Mouse (Mus musculus): ENCODE data around the gene Tbc1d10a. TPM values are rescaled to one million over a fixed set of nuclear protein-coding genes. Genes with fewer than 3 reads are reported as not detected.

Tbc1d10a gene
- total RNA-seq, 1 experiment from 2014 or later, result 17.6 TPM

DNA sequence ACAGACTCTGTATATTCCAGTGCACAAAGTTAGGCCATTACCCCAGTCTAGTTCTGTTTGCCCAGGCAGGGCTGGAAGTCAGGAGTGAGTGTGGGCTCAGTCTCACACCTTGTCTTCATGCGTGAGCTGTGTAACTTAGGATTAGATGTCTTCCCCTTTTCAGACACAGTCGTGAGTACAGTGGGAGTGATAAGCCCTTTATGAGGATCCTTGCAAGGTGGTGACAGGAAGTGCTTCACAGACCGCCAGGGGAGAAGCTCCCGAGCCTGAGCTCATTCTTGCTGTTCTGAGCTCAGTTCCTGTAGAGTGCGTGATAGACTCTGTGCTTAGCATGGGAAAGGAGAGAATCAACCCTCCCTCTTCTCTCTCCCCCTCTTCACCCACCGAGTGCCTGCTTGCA, 20.0 kb downstream of the Tbc1d10a start:
- no peak for ATAC-seq (replicated peaks; ENCODE audit: insufficient number of reproducible peaks, low FRiP score, low TSS enrichment, poor library complexity, severe bottlenecking)

DNA sequence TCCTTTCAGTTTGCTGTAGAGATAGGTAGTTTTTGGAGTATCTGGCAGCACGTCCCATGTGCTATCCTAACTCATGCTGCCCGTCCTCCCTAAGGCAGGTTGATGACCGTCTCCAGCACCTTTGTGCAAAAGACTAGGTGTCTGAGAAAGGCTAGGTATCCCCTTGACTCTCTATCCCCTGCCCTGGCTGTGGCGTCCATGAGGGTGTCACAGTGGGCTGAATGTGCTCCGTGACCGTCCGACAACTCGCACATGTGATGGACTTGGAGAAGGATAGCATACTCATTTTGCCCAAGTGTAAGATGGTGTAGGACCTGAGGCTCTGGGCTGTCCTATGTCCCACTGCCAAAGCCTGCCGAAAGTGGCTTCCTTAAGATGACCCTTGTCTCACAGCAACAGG, 21.1 kb downstream of the Tbc1d10a start:
- ATAC-seq (replicated peaks; ENCODE audit: insufficient number of reproducible peaks, low FRiP score, low TSS enrichment, poor library complexity, severe bottlenecking), result no peak

DNA sequence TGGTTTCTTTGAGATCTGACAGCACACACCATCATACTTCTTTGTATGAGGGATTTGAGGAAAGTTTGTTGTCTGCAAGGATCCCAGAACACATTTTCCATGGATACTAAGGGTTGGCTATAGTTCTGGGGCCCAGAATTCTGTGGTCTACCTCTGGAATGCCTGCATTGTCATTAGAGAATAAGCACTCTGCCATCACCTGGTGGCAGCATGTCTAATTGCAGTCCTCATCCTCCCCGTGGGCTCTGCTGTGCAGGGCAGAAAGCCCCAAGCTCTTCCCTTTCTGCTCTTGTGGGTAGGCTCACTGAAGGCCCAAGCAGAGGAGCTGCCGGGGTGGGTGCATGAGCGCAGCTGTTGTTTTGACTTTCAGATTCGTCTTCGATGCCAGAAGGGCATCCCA, 23.0 kb downstream of the Tbc1d10a start:
- ATAC-seq (replicated peaks; ENCODE audit: insufficient number of reproducible peaks, low FRiP score, low TSS enrichment, poor library complexity, severe bottlenecking), result no peak

DNA sequence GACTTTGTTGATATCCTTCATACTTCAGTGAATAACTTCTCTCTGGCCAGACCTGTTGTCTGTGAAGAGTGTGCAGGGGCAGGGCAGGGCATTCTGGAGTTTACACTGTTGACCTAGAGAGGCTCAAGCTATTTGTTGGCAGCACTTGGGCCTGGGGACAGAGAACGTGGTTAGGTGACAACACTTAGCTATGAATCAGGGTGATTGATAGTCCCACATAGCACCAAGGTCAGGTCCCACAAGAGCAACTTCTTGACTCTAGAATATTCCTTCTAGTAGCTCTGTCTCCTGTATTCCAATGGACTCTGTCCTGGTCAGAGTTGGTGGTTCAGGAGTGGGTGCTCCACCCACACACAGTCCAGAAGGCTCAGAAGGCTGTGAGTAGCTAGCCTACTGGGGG, 24.2 kb downstream of the Tbc1d10a start:
- no peak for ATAC-seq (replicated peaks; ENCODE audit: insufficient number of reproducible peaks, low FRiP score, low TSS enrichment, poor library complexity, severe bottlenecking)

DNA sequence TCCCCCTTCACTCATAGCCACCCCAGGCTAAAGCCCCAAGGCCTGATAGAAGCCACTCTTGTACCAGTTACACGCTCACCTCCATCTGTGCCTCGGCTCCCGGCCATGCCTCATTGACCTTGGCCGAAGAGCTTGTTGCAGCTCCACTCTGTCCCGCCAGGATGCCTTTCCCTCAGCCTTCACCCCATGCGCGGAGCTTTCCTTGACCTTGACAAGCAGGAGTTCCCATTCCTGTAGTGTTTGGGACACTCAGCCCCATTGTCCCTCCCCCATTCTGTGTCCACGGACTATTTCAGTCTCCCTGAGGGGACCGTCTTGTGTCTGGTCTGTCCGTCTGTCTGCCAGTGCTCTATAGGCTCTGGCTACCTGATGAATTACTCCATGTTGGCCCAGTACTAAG, 26.5 kb downstream of the Tbc1d10a start:
- ATAC-seq (replicated peaks; ENCODE audit: insufficient number of reproducible peaks, low FRiP score, low TSS enrichment, poor library complexity, severe bottlenecking), result no peak

DNA sequence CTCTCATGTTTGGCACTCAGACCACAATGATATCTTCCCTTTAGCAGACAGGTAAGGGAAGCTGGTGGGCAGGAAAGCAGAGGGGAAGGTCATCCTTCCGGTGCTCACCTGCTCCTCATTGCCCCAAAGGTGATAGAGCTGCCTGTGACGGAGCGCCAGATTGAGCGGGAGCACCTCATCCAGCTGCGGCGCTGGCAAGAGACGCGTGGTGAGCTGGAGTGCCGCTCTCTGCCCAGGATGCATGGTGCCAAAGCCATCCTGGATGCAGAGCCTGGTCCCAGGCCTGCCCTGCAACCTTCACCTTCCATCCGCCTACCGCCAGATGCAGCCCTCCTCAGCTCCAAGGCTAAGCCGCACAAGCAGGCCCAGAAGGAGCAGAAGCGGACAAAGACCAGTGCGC, 28.0 kb downstream of the Tbc1d10a start:
- no peak for ATAC-seq (replicated peaks; ENCODE audit: insufficient number of reproducible peaks, low FRiP score, low TSS enrichment, poor library complexity, severe bottlenecking)

DNA sequence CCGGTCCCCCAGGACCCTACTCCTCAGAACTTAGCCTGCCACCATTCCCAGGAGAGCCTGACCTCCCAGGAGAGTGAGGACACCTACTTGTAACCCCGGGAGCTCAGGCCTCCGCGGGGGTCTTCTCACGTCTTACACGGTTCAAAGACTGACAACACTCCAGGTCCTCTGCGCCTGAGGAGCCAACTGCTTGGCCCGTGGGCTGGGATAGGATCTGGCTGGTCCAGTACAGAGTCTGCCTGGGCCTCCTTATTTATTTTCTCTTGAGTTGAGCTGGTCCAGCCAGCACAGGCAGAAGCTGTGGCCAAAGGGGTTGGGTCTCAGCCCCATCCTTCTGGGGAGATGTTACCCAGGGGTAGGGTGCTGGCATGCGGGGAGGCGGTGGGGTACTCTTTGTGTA, 28.5 kb downstream of the Tbc1d10a start:
- ATAC-seq (replicated peaks; ENCODE audit: insufficient number of reproducible peaks, low FRiP score, low TSS enrichment, poor library complexity, severe bottlenecking), result no peak

DNA sequence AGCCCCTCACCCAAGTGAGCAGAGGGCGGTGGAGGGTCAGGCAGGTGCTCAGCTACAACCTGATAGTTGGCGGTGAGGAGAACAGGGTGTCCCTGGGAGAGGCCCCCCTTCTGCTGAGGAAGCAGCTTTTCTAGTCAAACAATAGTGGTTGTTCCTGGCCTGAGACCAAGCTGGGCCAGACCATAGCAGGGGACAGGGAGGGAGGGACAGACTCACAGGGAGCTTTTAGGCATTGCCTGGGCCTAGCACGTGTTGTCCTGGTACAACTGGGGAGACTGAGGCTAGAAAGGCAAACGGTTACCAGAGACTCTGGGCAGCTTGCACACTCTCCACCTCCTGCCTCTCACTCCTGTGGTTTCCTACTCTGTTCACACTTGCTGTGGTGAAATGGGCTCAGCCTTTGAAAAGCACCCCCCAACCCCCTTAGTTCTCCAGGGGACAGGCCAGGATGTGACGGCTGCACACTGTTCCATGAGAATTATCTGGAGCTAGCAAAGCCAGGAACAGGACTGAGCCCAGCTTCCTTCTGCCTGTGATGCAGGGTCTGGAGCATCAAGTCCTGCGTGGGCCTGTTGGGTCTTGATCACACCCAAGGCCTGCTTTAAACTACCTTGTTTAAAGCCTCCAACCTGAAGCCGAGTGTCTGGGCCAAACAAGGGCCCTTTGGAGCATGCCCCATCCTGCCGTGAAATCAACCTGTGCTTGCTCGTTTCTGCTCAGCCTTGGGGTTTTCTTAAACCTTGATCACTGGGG, 29.8 kb downstream of the Tbc1d10a start:
- no peak for ATAC-seq (replicated peaks; ENCODE audit: insufficient number of reproducible peaks, low FRiP score, low TSS enrichment, poor library complexity, severe bottlenecking)

DNA sequence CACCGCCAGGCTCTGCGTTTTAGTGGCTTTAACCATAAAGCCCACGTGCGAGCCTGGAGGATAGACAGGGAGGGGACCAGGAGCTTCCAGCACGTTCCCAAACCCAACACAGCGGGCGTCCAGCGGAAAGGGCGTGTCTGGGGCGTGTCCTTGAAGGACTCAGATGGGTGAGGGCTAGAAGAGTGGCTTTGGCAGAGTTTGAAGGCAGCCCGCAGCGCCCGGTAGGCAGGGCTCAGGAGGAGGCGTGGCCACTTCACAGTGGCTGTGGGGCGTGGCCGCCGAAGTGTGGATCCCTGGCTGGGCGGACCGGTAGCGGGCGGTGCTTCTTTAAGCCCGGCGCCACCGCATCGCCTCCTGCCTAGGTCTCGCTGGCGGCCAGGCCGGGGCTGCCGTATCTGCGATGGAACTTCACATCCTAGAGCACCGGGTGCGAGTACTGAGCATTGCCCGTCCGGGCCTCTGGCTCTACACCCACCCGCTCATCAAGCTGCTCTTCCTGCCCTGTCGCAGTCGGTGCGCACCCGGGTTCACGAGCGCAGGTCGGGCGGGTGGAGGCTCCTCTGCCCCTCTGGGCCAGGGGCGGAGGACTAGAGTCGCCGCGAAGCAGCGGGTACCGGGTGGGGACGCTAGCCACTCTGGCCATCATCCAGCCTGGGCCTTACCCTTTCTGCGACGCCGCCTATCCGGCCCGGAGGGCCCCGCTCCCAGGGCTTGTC, 31.5 kb downstream of the Tbc1d10a start, which contains the start of gene Castor1:
Gene Castor1, plus strand, starts transcription at position 312 of the 716 bp plus-strand sequence.
- peak; percentile 74 for ATAC-seq (replicated peaks; ENCODE audit: insufficient number of reproducible peaks, low FRiP score, low TSS enrichment, poor library complexity, severe bottlenecking)

DNA sequence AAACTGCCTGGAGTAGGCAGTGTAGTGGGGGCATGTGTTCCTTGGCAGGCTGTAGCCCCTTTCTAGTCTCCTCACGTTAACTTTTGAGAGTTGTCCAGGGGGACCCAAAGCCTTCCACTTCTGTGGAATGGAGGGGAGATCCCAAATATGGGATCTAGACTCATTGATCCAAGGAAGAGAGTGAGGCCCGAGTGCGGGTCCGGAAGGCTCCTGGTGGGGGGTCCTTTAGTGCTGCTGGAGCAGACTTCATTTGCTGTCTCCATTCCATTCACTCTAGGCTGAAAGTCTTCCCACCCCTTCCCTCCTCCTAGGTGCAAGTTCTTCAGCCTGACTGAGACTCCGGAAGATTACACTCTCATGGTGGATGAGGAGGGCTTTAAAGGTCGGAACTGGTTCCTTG, 32.0 kb downstream of the Tbc1d10a start:
- ATAC-seq (replicated peaks; ENCODE audit: insufficient number of reproducible peaks, low FRiP score, low TSS enrichment, poor library complexity, severe bottlenecking), result no peak

DNA sequence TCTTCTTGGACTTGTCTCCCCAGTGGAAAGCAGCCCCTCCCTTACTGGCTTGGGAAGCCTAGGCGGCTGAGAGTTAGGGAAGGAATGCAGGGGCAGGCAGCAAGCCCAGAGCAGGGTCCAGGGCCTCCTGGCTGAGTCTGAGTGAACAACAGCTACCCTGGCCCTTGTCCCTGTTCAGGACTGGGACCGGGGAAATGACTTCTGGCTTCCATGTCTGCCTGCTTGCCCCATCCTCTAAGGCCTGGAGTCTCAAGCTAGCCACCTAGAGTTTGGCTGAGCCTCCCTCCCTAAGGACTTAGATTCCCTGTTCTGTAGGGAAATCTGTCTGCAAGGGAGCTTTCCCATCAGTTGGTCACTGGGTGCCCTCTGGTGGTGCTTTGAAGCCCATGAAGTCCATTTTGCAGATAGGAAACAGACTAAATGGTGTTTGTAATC, 32.7 kb downstream of the Tbc1d10a start:
- no peak for ATAC-seq (replicated peaks; ENCODE audit: insufficient number of reproducible peaks, low FRiP score, low TSS enrichment, poor library complexity, severe bottlenecking)

DNA sequence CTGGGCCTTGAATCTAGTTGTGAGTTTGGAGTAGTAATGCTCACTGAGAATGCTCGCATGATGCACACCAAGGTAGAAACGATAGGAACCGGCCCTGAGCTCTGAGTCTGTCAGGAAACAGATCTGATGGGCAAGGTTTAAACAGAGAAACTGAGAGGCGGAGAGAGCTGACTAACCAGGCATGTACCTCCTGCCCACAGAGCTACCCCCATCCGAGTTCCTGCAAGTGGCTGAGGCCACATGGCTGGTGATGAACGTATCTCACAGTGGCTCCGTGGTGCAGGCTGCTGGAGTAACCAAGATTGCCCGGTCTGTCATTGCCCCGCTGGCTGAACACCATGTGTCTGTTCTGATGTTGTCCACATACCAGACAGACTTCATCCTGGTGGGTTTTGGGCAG, 33.3 kb downstream of the Tbc1d10a start:
- ATAC-seq (replicated peaks; ENCODE audit: insufficient number of reproducible peaks, low FRiP score, low TSS enrichment, poor library complexity, severe bottlenecking), result no peak

DNA sequence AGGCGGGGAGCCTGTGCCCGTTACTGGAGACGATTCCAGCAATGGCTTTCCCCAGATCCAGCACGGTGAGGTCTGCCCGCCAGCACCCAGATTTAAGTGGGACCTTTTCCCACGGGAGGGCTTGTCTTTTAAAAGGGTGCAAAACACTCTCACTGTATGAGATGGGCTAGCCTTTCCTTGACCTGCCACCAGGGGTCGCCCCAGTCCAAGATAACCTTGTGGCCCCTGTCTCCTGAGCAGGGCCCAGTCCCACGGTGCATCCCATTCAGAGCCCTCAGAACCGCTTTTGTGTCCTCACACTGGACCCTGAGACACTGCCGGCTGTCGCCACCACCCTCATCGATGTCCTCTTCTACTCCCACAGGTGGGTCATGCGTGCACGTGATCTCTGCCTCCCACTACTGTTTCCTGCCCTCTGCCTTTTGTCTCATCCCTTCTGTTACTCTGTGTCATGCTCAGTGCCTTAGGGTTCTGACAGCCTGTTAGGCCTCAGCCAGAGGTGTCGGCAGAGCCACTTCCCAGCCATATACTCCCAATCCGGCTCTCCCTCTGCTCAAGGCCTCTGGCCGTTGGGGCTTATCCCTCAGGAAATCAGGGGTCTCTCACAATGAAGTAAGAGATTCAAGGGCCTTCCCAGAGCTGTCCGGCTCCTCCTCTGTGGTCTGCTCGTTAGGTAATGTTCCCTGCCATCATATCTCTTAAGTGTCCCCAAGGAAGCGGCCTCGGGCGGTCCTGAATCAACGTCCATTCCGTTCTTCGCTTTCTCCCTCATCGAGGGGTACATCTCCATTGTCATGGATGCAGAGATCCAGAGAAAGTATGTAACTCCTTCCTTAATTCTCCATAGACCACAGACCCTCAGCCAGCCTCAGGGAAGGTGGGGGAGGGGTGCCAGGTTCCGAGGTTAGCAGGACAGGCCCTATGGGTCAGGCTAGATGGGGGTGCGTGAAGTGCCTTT, 34.1 kb downstream of the Tbc1d10a start:
- peak; percentile 64 for ATAC-seq (replicated peaks; ENCODE audit: insufficient number of reproducible peaks, low FRiP score, low TSS enrichment, poor library complexity, severe bottlenecking)

DNA sequence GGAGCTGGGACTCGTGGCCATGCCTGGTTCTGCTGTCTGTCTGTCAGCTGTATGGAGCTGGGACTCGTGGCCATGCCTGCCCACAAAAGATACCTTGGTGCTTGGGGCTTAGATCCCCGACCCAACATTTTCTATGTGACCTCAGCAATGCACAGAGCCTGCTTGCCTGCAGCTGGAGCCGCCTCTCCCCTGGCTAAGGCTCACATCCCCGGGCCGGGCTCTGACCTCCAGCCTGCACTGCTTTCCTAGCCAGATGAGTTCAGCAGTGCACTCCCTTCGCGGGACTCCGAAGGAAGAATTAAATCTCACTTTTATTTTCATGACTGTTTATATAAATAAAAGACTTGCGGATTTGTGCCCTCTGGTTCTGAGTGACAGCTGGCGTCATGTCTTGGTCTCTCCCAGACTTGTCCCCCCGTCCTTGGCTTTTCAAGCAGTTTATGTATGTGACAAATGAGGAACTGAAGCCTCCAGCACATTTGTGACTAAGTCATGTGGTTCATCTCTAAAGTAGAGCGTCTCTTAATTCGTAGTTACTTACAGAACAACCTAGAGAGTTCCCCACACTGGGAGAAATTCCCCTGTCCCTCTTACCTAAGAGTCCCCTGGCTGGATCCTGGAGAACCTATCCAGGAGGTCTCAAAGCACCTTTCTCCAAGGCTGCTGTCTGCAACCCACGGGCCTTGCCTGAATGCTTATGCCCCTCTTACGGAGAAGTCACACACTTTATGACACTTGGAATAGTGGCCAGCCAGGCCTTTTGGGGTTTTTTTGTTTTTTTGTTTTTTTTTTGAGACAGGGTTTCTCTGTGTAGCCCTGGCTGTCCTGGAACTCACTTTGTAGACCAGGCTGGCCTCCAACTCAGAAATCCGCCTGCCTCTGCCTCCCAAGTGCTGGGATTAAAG, 35.7 kb downstream of the Tbc1d10a start:
- ATAC-seq (replicated peaks; ENCODE audit: insufficient number of reproducible peaks, low FRiP score, low TSS enrichment, poor library complexity, severe bottlenecking), result no peak; the same call in 1 of the 2 replicates

DNA sequence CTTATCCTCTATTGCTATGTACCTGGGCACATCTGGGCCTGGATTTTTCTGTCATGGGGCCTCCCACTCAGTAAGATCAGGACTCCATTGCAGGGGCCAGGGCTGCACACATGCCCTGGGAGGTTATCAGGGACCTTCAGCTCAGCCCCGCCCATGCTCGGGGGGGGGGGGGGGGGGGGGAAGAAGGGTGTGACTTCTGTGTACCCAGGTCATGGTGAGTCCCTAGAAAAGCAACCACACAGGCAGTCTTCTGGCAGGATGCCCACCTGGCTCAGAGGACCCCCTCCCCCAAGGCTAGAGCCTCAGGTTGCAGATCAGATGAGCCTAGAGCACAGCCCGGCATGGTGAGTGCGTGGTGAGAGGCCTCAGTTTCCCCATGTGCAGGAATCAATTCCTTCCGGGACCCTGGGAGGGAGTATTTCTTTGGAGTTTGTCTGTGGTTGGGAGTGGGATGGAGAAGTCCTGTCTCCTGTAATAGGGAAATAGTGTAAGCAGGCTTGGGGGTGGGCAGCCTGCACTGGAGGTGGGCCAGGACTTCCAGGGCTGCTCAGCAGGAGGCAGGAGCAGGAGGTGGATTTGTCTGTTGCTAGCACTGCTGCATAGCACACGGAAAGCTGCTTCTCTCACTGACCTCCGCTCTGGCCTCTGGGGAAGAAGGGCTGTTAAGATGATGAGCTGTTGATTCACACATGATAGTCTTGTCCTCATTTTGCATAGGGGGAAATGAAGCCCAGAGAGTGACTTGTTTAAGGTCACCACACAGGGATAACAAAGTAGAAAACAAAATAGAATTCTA, 37.0 kb downstream of the Tbc1d10a start:
- no peak for ATAC-seq (replicated peaks; ENCODE audit: insufficient number of reproducible peaks, low FRiP score, low TSS enrichment, poor library complexity, severe bottlenecking)

DNA sequence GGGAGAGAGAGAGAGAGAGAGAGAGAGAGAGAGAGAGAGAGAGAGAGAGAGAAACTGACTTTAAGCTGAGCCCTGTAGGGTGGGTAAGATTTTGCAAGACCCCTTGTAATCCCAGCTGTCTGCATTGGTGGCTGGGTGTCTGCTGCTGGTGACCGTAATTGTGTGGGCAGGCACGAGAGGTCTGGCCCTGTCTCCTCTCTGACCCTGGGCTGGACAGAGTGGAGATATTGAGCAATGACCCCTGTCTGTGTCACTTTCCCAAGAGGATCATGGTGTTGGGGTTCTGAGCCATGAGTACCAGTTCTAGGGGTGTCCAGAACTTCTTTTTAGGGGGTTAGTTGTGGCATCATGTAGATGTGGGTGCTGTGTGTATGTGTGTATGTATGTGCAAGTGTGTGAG, 37.6 kb downstream of the Tbc1d10a start:
- ATAC-seq (replicated peaks; ENCODE audit: insufficient number of reproducible peaks, low FRiP score, low TSS enrichment, poor library complexity, severe bottlenecking), result no peak

DNA sequence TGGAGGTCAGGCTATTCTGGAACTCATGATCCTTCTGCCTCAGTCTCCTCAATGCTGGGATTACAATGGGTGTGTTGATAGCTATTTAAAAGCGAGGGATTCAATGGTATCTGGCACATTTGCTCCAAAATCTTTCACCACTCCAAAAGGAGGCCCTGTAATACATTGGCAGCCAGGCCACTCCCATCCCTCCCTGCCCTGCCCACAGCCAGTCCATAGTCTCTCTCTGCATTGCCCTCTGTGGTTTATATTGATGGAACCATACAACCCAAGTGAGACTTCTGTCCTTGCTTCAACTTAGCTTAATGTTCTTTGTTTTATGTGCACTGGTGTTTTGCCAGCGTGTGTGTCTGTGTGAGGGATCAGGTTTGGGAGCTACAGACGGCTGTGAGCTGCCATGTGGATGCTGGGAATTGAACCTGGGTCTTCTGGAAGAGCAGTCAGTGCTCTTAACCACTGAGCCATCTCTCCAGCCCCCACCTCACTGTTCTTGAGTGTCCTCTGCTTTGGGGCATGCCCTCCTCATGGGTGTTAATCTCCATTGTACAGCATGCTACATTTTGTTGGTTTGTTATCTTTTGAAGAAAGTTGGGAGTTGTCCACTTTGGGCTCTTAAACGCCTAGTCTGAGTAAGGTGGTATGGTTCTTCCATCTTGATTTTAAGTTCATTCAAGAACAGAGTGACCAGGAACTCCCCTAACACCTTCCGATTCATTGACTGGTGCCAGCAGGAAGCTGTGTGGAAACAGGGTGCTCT, 40.2 kb downstream of the Tbc1d10a start:
- no peak for ATAC-seq (replicated peaks; ENCODE audit: insufficient number of reproducible peaks, low FRiP score, low TSS enrichment, poor library complexity, severe bottlenecking)
